Mouse (Mus musculus) forebrain, embryonic 12.5 days (tissue): Measurements from ENCODE around the gene Dmac2. TPM values are rescaled to one million over a fixed set of nuclear protein-coding genes. Genes with fewer than 3 reads are reported as not detected.

Experiments
- ATAC-seq: fragments of 200-750 bp; cut with Nextera tagmentation; 2 replicates; pipeline ENCODE4 v1.8.0; 2017; ENCODE audit warnings: moderate TSS enrichment; ENCODE audit not compliant: low FRiP score
- H3K27ac ChIP-seq: fragments of 300-500 bp; sonication (generic); 2 replicates; pipeline ENCODE4 v1.5.1; 2016; ENCODE audit warnings: mild to moderate bottlenecking
- H3K27me3 ChIP-seq: fragments of 300-500 bp; sonication (generic); 2 replicates; pipeline ENCODE4 v1.6.1; 2016; ENCODE audit warnings: mild to moderate bottlenecking
- H3K36me3 ChIP-seq: fragments of 300-500 bp; sonication (generic); replicated peaks from 2 replicates; pipeline ENCODE4 v1.6.1; 2016; ENCODE audit warnings: mild to moderate bottlenecking
- H3K4me1 ChIP-seq: fragments of 300-500 bp; sonication (generic); 2 replicates; pipeline ENCODE4 v1.6.1; 2016
- H3K4me2 ChIP-seq: fragments of 300-500 bp; sonication (generic); 2 replicates; pipeline ENCODE4 v1.6.1; 2016; ENCODE audit warnings: mild to moderate bottlenecking, moderate library complexity
- H3K4me3 ChIP-seq: fragments of 300-500 bp; sonication (generic); replicated peaks from 2 replicates; pipeline ENCODE4 v1.5.1; 2016; ENCODE audit warnings: mild to moderate bottlenecking
- H3K9ac ChIP-seq: fragments of 300-500 bp; sonication (generic); 2 replicates; pipeline ENCODE4 v1.6.1; 2016; ENCODE audit warnings: mild to moderate bottlenecking
- H3K9me3 ChIP-seq: fragments of 300-500 bp; sonication (generic); 2 replicates; pipeline ENCODE4 v1.6.1; 2016
- WGBS: fragments of 180-500 bp; shearing (Covaris S2); methylation state at CpG from one replicate; pipeline ENCODE4 v1.1.7; 2016; 5-methylcytosine and 5-hydroxymethylcytosine counted together
- polyA plus RNA-seq: library from polyadenylated mRNA; unstranded; fragments of >200 nt; fragmentation: Nextera tagmentation; extraction: Ambion mirVana; gene quantifications from 2 replicates; pipeline ENCODE4 v1.2.1, GENCODE M21; 2016

Gene Dmac2
- polyA plus RNA-seq, 1 experiment from 2014 or later: 25.1 TPM

DNA sequence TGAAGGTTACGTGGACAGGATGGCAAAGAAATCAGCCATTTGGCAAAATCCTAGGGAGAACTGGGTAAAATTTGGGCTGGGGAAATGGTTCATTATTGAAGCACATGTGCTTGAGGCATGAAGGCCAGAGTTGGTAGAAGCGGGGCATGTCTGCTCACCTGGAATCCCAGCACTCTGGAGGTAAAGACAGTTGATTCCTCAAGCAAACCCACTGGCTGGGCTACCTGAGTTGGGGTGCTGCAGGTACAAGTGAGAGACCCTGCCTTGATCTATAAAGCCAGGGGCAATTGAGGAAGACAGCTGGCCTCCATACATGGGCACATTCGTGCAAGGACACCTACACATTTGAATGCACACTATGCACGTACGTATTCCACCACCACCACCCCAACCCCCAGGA is 887 bp downstream of the Dmac2 start:
- ATAC-seq: no peak
- Histone ChIP-seq H3K9ac (no peak overlapping the region), H3K4me1 (peaks cover 12% of the 10 kb centered on the region; the same call in 1 of the 2 replicates), H3K36me3 (0 out of 2 replicates have a peak, but pooled peaks cover 8% of the 10 kb centered on the region), H3K4me2 (peak overlapping the region; percentile 69), H3K27me3 (peaks cover 7% of the 10 kb centered on the region), H3K4me3 (peak overlapping the region; percentile 63), H3K27ac (no peak overlapping the region), H3K9me3 (no peaks in the 10 kb centered on the region)
- WGBS: 94% methylated on average over 5 of the region's 5 CpGs

GRCm38 (mm10) chr7:25620751-25621150 is 1.5 kb downstream of the Dmac2 start:
- 92% methylated on average over 11 of the region's 11 CpGs for WGBS
- H3K27ac ChIP-seq: no peak overlapping the region
- H3K9ac ChIP-seq: no peak overlapping the region
- no peak for ATAC-seq
- H3K27me3 ChIP-seq: peaks cover 7% of the 10 kb centered on the region
- peaks cover 12% of the 10 kb centered on the region; the same call in 1 of the 2 replicates for H3K4me1 ChIP-seq
- H3K9me3 ChIP-seq: no peaks in the 10 kb centered on the region
- no peak overlapping the region for H3K4me3 ChIP-seq
- H3K4me2 ChIP-seq: no peak overlapping the region
- H3K36me3 ChIP-seq: peaks cover 14% of the 10 kb centered on the region; the same call in 1 of the 2 replicates

DNA sequence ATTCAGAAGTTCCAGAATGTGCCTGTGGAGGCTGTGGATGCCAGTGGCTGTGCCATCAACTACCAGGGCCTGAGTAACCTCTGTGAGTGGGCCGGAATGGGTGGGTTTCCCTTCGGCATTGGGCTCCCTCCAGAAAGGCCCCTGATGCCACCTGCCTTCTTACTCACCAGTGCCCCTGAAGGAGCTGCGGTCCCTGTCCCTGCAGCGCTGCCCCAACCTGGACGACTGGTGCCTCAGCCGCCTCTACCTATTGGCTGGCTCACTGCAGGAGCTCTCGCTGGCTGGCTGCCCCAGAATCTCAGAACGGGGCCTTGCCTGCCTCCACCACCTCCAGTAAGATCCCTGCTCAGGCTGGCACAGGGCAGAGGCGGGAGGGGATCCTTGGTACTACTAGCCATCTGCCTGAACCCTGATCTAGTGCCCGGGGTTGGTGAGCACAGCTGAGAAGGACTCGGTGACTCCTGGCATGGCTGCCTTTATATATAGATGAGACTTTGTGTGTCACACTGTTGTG is 4.7 kb downstream of the Dmac2 start:
- H3K27ac ChIP-seq: no peak overlapping the region
- no peak overlapping the region for H3K4me3 ChIP-seq
- no peak overlapping the region for H3K4me2 ChIP-seq
- WGBS: 88% methylated on average over 11 of the region's 11 CpGs
- peaks cover 15% of the 10 kb centered on the region; the same call in 1 of the 2 replicates for H3K36me3 ChIP-seq
- no peak overlapping the region for H3K9ac ChIP-seq
- H3K9me3 ChIP-seq: no peaks in the 10 kb centered on the region
- H3K4me1 ChIP-seq: peaks cover 20% of the 10 kb centered on the region
- no peak for ATAC-seq
- peaks cover 23% of the 10 kb centered on the region for H3K27me3 ChIP-seq

GRCm38 (mm10) chr7:25624851-25625250 is 5.6 kb downstream of the Dmac2 start:
- no peak overlapping the region for H3K27ac ChIP-seq
- no peak overlapping the region for H3K4me2 ChIP-seq
- H3K4me3 ChIP-seq: no peak overlapping the region
- H3K27me3 ChIP-seq: peaks cover 26% of the 10 kb centered on the region
- peaks cover 15% of the 10 kb centered on the region for H3K4me1 ChIP-seq
- no peak for ATAC-seq
- no peak overlapping the region for H3K9ac ChIP-seq
- 85% methylated on average over 5 of the region's 5 CpGs for WGBS
- H3K9me3 ChIP-seq: no peaks in the 10 kb centered on the region
- peaks cover 22% of the 10 kb centered on the region for H3K36me3 ChIP-seq

DNA sequence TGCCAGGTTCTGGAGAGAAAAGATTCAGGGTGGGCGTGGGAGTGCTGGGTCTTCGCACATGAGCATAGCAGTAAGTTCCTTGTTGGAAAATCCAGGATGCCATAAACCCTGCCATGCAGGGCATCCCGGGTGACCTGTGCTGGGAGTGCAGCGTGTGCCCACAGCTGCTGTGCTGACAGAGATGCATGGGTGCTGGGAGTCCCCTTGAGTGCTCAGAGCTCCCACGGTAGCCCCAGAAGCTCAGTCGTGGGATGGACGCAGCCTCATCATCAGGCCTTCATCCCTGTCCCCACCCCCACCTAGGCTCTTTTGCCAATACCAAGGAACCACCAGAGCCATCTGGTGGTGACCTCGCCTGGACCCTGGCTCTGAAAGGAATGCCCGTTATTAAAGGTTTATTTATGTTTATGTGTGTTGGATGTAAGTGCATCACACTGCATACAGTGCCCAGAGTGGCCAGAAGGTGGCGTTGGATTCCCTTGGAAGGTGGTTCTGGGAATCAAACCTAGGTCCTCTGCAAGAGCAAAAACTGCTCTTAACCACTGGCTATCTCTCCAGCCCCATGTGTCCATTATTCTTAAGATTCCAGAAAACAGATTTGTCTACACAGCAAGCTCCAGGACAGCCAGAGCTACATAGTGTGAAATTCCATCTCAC is 6.5 kb downstream of the Dmac2 start:
- 69% methylated on average over 10 of the region's 10 CpGs for WGBS
- peaks cover 30% of the 10 kb centered on the region for H3K36me3 ChIP-seq

GRCm38 (mm10) chr7:25626509-25627430 is 7.6 kb downstream of the Dmac2 start, which contains the start of gene B3gnt8:
B3gnt8 (plus strand) TSS chr7:25626654.
- Histone ChIP-seq H3K4me1 (peaks cover 11% of the 10 kb centered on the region), H3K36me3 (peaks cover 29% of the 10 kb centered on the region), H3K4me2 (peak within 1 kb of the TSS; percentile 52), H3K9ac (peak within 1 kb of the TSS; percentile 49; the same call in 1 of the 2 replicates), H3K9me3 (no peaks in the 10 kb centered on the region), H3K27me3 (peaks cover 26% of the 10 kb centered on the region), H3K4me3 (peak within 1 kb of the TSS; percentile 27), H3K27ac (no peak within 1 kb of the TSS)
- WGBS: 22% methylated on average over 29 of the region's 29 CpGs
- ATAC-seq: no peak

More for the DNA sequence above, 6.5 kb downstream of the Dmac2 start:
- H3K9me3 ChIP-seq: no peaks in the 10 kb centered on the region
- no peak for ATAC-seq
- H3K27me3 ChIP-seq: peaks cover 26% of the 10 kb centered on the region
- peaks cover 11% of the 10 kb centered on the region for H3K4me1 ChIP-seq
- no peak overlapping the region for H3K4me2 ChIP-seq
- no peak overlapping the region for H3K9ac ChIP-seq
- H3K27ac ChIP-seq: no peak overlapping the region
- H3K4me3 ChIP-seq: no peak overlapping the region

- Histone ChIP-seq H3K36me3 (peaks cover 29% of the 10 kb centered on the region), H3K9me3 (no peaks in the 10 kb centered on the region), H3K27ac (no peak overlapping the region), H3K4me1 (peaks cover 11% of the 10 kb centered on the region), H3K9ac (peak overlapping the region; percentile 49; the same call in 1 of the 2 replicates), H3K27me3 (peaks cover 26% of the 10 kb centered on the region), H3K4me2 (peak overlapping the region; percentile 52), H3K4me3 (peak overlapping the region; percentile 27)
- WGBS: 18% methylated on average over 38 of the region's 38 CpGs
- ATAC-seq: peak; percentile 58; the same call in 1 of the 2 replicates
These were observed 8.5 kb downstream of the Dmac2 start for GRCm38 (mm10) chr7:25627431-25628322.

DNA sequence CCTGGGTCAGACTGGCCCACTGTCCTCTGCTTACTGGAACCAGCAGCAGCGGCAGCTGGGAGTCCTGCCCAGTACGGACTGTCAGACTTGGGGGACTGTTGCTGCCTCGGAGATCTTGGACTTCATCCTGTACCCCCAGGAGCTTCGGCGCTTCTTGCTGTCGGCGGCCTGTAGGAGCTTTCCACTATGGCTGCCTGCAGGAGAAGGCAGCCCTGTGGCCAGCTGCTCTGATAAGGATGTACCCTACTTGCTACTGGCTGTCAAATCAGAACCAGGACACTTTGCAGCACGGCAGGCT is 9.1 kb downstream of the Dmac2 start:
- ATAC-seq: no peak
- Histone ChIP-seq H3K4me2 (no peak overlapping the region), H3K4me1 (peaks cover 11% of the 10 kb centered on the region), H3K36me3 (peaks cover 33% of the 10 kb centered on the region), H3K27ac (no peak overlapping the region), H3K9ac (no peak overlapping the region), H3K9me3 (no peaks in the 10 kb centered on the region), H3K4me3 (no peak overlapping the region), H3K27me3 (peaks cover 26% of the 10 kb centered on the region)
- WGBS: 68% methylated on average over 8 of the region's 8 CpGs

- peaks cover 16% of the 10 kb centered on the region for H3K27me3 ChIP-seq
- ATAC-seq: no peak
- 93% methylated on average over 5 of the region's 5 CpGs for whole genome bisulfite sequencing
- no peak overlapping the region for H3K9ac ChIP-seq
- H3K36me3 ChIP-seq: peaks cover 36% of the 10 kb centered on the region
- H3K27ac ChIP-seq: no peak overlapping the region
- peaks cover under 1% of the 10 kb centered on the region for H3K4me1 ChIP-seq
- no peak overlapping the region for H3K4me3 ChIP-seq
- no peak overlapping the region for H3K4me2 ChIP-seq
- H3K9me3 ChIP-seq: no peaks in the 10 kb centered on the region
These were observed 13.5 kb downstream of the Dmac2 start for GRCm38 (mm10) chr7:25632679-25633078.

- Histone ChIP-seq H3K27me3 (no peaks in the 10 kb centered on the region), H3K9me3 (no peaks in the 10 kb centered on the region), H3K4me3 (no peak overlapping the region), H3K27ac (no peak overlapping the region), H3K4me2 (no peak overlapping the region), H3K4me1 (no peaks in the 10 kb centered on the region), H3K36me3 (peaks cover 18% of the 10 kb centered on the region; the same call in 1 of the 2 replicates), H3K9ac (no peak overlapping the region)
- no peak for ATAC-seq
- WGBS: 78% methylated on average over 3 of the region's 3 CpGs
These were observed 17.2 kb downstream of the Dmac2 start for GRCm38 (mm10) chr7:25636373-25636772.

- 90% methylated on average over 5 of the region's 5 CpGs for WGBS
- Histone ChIP-seq H3K36me3 (peaks cover 18% of the 10 kb centered on the region; the same call in 1 of the 2 replicates), H3K4me1 (no peaks in the 10 kb centered on the region), H3K4me2 (no peak overlapping the region), H3K27me3 (no peaks in the 10 kb centered on the region), H3K9me3 (no peaks in the 10 kb centered on the region), H3K4me3 (no peak overlapping the region), H3K27ac (no peak overlapping the region), H3K9ac (no peak overlapping the region)
- ATAC-seq: no peak
These were observed 17.9 kb downstream of the Dmac2 start for GRCm38 (mm10) chr7:25637099-25637498.
